Mouse (Mus musculus) adrenal gland, adult 18-20 months (tissue): ENCODE measurements at regions not wholly inside any gene's neighbourhood (a gene's known extent, or its start where the extent isn't known, plus 50 kb on each side); places are given as distances from the start of the nearest gene placed in this dataset.

ENCODE experiments used
- DNase-seq, 2 experiments: peaks; one replicate each; pipeline ENCODE4 v3.0.0; 2021 to 2022; ENCODE audit warnings: low spot score in 2 of 2

- DNase-seq = no peak
Measured at GRCm38 (mm10) chr15:36427334-36427733, 580.2 kb downstream of the Zfp706 start.

- no peak for DNase-seq
Measured at GRCm38 (mm10) chr15:36425902-36426301, 581.7 kb downstream of the Zfp706 start.

GRCm38 (mm10) chr15:36424047-36424446 is 583.5 kb downstream of the Zfp706 start:
- DNase-seq = no peak

- DNase-seq = no peak
Measured at GRCm38 (mm10) chr15:36422781-36423180, 584.8 kb downstream of the Zfp706 start.

GRCm38 (mm10) chr15:36419943-36420480 is 587.6 kb downstream of the Zfp706 start:
- DNase-seq = no peak

GRCm38 (mm10) chr15:36417426-36417825 is 590.1 kb downstream of the Zfp706 start:
- DNase-seq = no peak

- no peak for DNase-seq
Measured at GRCm38 (mm10) chr15:36415552-36416249, 591.9 kb downstream of the Zfp706 start.

GRCm38 (mm10) chr15:36412016-36412415 is 595.6 kb downstream of the Zfp706 start:
- DNase-seq = no peak

- no peak for DNase-seq
Measured at GRCm38 (mm10) chr15:36405446-36405845, 602.1 kb downstream of the Zfp706 start.

GRCm38 (mm10) chr15:36403336-36404119 is 604.0 kb downstream of the Zfp706 start:
- DNase-seq = no peak

GRCm38 (mm10) chr15:36402051-36402450 is 605.5 kb downstream of the Zfp706 start:
- no peak for DNase-seq

GRCm38 (mm10) chr15:36400311-36400840 is 607.2 kb downstream of the Zfp706 start:
- DNase-seq = no peak

- DNase-seq = no peak
Measured at GRCm38 (mm10) chr15:36399355-36400012, 608.1 kb downstream of the Zfp706 start.

- no peak for DNase-seq
Measured at GRCm38 (mm10) chr15:36398099-36398982, 609.2 kb downstream of the Zfp706 start.

GRCm38 (mm10) chr15:36396791-36397190 is 610.8 kb downstream of the Zfp706 start:
- DNase-seq = no peak

GRCm38 (mm10) chr15:36396245-36396644 is 611.3 kb downstream of the Zfp706 start:
- DNase-seq = no peak

GRCm38 (mm10) chr15:36395672-36396050 is 611.9 kb downstream of the Zfp706 start:
- DNase-seq = no peak

GRCm38 (mm10) chr15:36394914-36395671 is 612.5 kb downstream of the Zfp706 start:
- no peak for DNase-seq

GRCm38 (mm10) chr15:36389775-36390174 is 617.8 kb downstream of the Zfp706 start:
- DNase-seq = no peak

- DNase-seq = no peak
Measured at GRCm38 (mm10) chr15:36381228-36381671, 626.3 kb downstream of the Zfp706 start.
